Mouse (Mus musculus) small intestine, adult 2 months (tissue): Measurements from ENCODE around the gene Sec61a1.

Experiments used
- CTCF ChIP-seq: fragments of 200-500 bp; IDR thresholded peaks from 2 replicates; pipeline ENCODE4 v1.5.1; 2012; ENCODE audit warnings: low read depth, mild to moderate bottlenecking, control low read depth, inconsistent platforms, low read length, moderate library complexity, mixed read lengths; ENCODE audit not compliant: insufficient replicate concordance, insufficient read length; ENCODE audit errors: extremely low read depth
- POLR2A ChIP-seq: fragments of 200-500 bp; IDR thresholded peaks from 2 replicates; pipeline ENCODE4 v1.6.1; 2012; ENCODE audit warnings: low read depth, mild to moderate bottlenecking, control low read depth, inconsistent platforms, low read length, moderate library complexity

GRCm38 (mm10) chr6:88486893-88487292, 31.8 kb downstream of the Sec61a1 start:
- no peak for TF ChIP-seq POLR2A
- no peak for TF ChIP-seq CTCF
